Mouse (Mus musculus) heart, adult 2 months (tissue): ENCODE results near the gene Pawr.

Experiments
- CTCF ChIP-seq: fragments of 200-600 bp; IDR thresholded peaks from 2 replicates; pipeline ENCODE4 v1.8.1; 2022; ENCODE audit warnings: antibody characterized with exemption, mild to moderate bottlenecking, moderate library complexity
- EP300 ChIP-seq: fragments of 200-500 bp; IDR thresholded peaks from 2 replicates; pipeline ENCODE4 v1.6.1; 2011; ENCODE audit warnings: low read depth, low read length, control low read depth; ENCODE audit not compliant: insufficient read depth
- POLR2A ChIP-seq: fragments of 200-500 bp; IDR thresholded peaks from 2 replicates; pipeline ENCODE4 v1.6.1; 2011; ENCODE audit warnings: mild to moderate bottlenecking, low read depth, low read length, control low read depth; ENCODE audit not compliant: insufficient read depth

- TF ChIP-seq CTCF (no peak), POLR2A (no peak), EP300 (no peak)
Measured at GRCm38 (mm10) chr10:108377369-108377768, 45.4 kb downstream of the Pawr start.
